Mouse (Mus musculus): ENCODE data around the gene Tiam2. TPM values are rescaled to one million over a fixed set of nuclear protein-coding genes. Genes with fewer than 3 reads are reported as not detected.
"Not testable (repeated sequence)": the region's sequence is repeated elsewhere in the genome, so short reads cannot be mapped to it uniquely, and the experiment has no call there.

Gene Tiam2
- polyA plus RNA-seq, 1 experiment from 2014 or later = 2.8 TPM

- Histone ChIP-seq H3K9ac (ENCODE audit: low read depth, low read length) (no peak overlapping the region), H3K4me1 (replicated peaks; ENCODE audit: control insufficient read depth, insufficient read depth, low read length) (no peaks in the 10 kb centered on the region), H3K4me2 (no peak overlapping the region), H3K27ac (ENCODE audit: low read depth, low read length) (no peak overlapping the region), H3K9me3 (ENCODE audit: control insufficient read depth, low read length) (no peaks in the 10 kb centered on the region), H3K27me3 (replicated peaks; ENCODE audit: control insufficient read depth, insufficient read depth, low read length) (no peaks in the 10 kb centered on the region), H3K36me3 (ENCODE audit: control insufficient read depth, insufficient read depth, low read length) (no peaks in the 10 kb centered on the region), H3K4me3 (ENCODE audit: low read depth, low read length) (no peak overlapping the region)
- ATAC-seq (replicated peaks; ENCODE audit: low FRiP score) = no peak
- 89% methylated on average over 5 of the region's 5 CpGs for WGBS
- DNase-seq (ENCODE audit: low spot score) = no peak
Observed at GRCm38 (mm10) chr17:3349331-3349730, 23.0 kb downstream of the Tiam2 start.

- H3K27me3 ChIP-seq (replicated peaks; ENCODE audit: control insufficient read depth, insufficient read depth, low read length) = no peaks in the 10 kb centered on the region
- H3K4me1 ChIP-seq (replicated peaks; ENCODE audit: control insufficient read depth, insufficient read depth, low read length) = no peaks in the 10 kb centered on the region
- WGBS = 62% methylated on average over 12 of the region's 12 CpGs
- ATAC-seq (replicated peaks; ENCODE audit: low FRiP score) (no peak), DNase-seq (ENCODE audit: low spot score) (no peak)
- no peak overlapping the region for H3K4me2 ChIP-seq
- no peak overlapping the region for H3K4me3 ChIP-seq (ENCODE audit: low read depth, low read length)
- no peaks in the 10 kb centered on the region for H3K9me3 ChIP-seq (ENCODE audit: control insufficient read depth, low read length)
- H3K36me3 ChIP-seq (ENCODE audit: control insufficient read depth, insufficient read depth, low read length) = no peaks in the 10 kb centered on the region
- H3K27ac ChIP-seq (ENCODE audit: low read depth, low read length) = no peak overlapping the region
- H3K9ac ChIP-seq (ENCODE audit: low read depth, low read length) = no peak overlapping the region
Observed at GRCm38 (mm10) chr17:3349939-3350338, 23.6 kb downstream of the Tiam2 start.

DNA sequence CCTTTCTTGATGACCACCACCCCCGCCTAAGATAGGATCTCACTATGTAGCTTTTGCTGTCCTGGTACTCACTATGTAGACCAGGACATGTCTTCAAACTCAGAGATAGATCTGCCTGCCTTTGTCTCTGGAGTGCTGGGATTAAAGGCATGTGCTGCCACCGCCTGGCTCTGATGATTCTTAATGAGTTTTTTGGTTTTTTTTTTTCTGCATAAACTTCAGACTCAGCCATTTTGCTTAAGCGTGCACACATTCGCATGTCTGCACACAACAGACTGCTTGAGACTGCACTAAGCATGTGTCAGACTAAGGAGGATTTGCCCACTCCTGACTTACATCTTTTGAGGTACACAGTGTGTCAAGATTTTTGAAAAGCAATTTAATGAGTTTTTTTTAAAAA, 24.0 kb downstream of the Tiam2 start:
- ATAC-seq (replicated peaks; ENCODE audit: low FRiP score) = no peak
- H3K27me3 ChIP-seq (replicated peaks; ENCODE audit: control insufficient read depth, insufficient read depth, low read length) = no peaks in the 10 kb centered on the region
- no peak overlapping the region for H3K4me3 ChIP-seq (ENCODE audit: low read depth, low read length)
- no peak overlapping the region for H3K27ac ChIP-seq (ENCODE audit: low read depth, low read length)
- DNase-seq (ENCODE audit: low spot score) = no peak
- H3K4me1 ChIP-seq (replicated peaks; ENCODE audit: control insufficient read depth, insufficient read depth, low read length) = no peaks in the 10 kb centered on the region
- 84% methylated on average over 4 of the region's 4 CpGs for WGBS
- H3K9me3 ChIP-seq (ENCODE audit: control insufficient read depth, low read length) = no peaks in the 10 kb centered on the region
- no peaks in the 10 kb centered on the region for H3K36me3 ChIP-seq (ENCODE audit: control insufficient read depth, insufficient read depth, low read length)
- no peak overlapping the region for H3K4me2 ChIP-seq
- no peak overlapping the region for H3K9ac ChIP-seq (ENCODE audit: low read depth, low read length)

- Histone ChIP-seq H3K9me3 (ENCODE audit: control insufficient read depth, low read length) (no peaks in the 10 kb centered on the region), H3K27ac (ENCODE audit: low read depth, low read length) (no peak overlapping the region), H3K36me3 (ENCODE audit: control insufficient read depth, insufficient read depth, low read length) (no peaks in the 10 kb centered on the region), H3K9ac (ENCODE audit: low read depth, low read length) (no peak overlapping the region), H3K4me1 (replicated peaks; ENCODE audit: control insufficient read depth, insufficient read depth, low read length) (no peaks in the 10 kb centered on the region), H3K4me3 (ENCODE audit: low read depth, low read length) (no peak overlapping the region), H3K27me3 (replicated peaks; ENCODE audit: control insufficient read depth, insufficient read depth, low read length) (no peaks in the 10 kb centered on the region), H3K4me2 (no peak overlapping the region)
- DNase-seq (ENCODE audit: low spot score) = no peak
- ATAC-seq (replicated peaks; ENCODE audit: low FRiP score) = no peak
- WGBS = 57% methylated on average over 4 of the region's 4 CpGs
Observed at GRCm38 (mm10) chr17:3351668-3352067, 25.3 kb downstream of the Tiam2 start.

DNA sequence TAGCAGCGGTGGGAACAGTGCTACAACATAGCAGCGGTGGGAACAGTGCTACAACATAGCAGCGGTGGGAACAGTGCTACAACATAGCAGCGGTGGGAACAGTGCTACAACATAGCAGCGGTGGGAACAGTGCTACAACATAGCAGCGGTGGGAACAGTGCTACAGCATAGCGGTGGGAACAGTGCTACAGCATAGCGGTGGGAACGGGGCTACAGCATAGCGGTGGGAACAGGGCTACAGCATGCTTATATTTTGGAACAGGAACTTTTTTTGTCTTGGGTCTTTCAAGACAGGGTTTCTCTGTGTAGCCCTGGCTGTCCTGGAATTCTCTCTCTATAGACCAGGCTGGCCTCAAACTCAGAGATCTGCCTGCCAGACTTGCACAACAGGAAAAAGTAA, 26.8 kb downstream of the Tiam2 start:
- not testable (repeated sequence) for H3K9me3 ChIP-seq (ENCODE audit: control insufficient read depth, low read length); H3K27ac ChIP-seq (ENCODE audit: low read depth, low read length); H3K9ac ChIP-seq (ENCODE audit: low read depth, low read length); ATAC-seq (replicated peaks; ENCODE audit: low FRiP score); H3K27me3 ChIP-seq (replicated peaks; ENCODE audit: control insufficient read depth, insufficient read depth, low read length); H3K4me3 ChIP-seq (ENCODE audit: low read depth, low read length); H3K4me1 ChIP-seq (replicated peaks; ENCODE audit: control insufficient read depth, insufficient read depth, low read length); H3K36me3 ChIP-seq (ENCODE audit: control insufficient read depth, insufficient read depth, low read length); DNase-seq (ENCODE audit: low spot score); H3K4me2 ChIP-seq
- WGBS = 90% methylated on average over 9 of the region's 10 CpGs

- Histone ChIP-seq H3K9me3 (ENCODE audit: control insufficient read depth, low read length) (no peaks in the 10 kb centered on the region), H3K27me3 (replicated peaks; ENCODE audit: control insufficient read depth, insufficient read depth, low read length) (no peaks in the 10 kb centered on the region), H3K4me1 (replicated peaks; ENCODE audit: control insufficient read depth, insufficient read depth, low read length) (no peaks in the 10 kb centered on the region), H3K4me2 (no peak overlapping the region), H3K9ac (ENCODE audit: low read depth, low read length) (no peak overlapping the region), H3K36me3 (ENCODE audit: control insufficient read depth, insufficient read depth, low read length) (no peaks in the 10 kb centered on the region), H3K27ac (ENCODE audit: low read depth, low read length) (no peak overlapping the region), H3K4me3 (ENCODE audit: low read depth, low read length) (no peak overlapping the region)
- WGBS = 57% methylated on average over 3 of the region's 3 CpGs
- ATAC-seq (replicated peaks; ENCODE audit: low FRiP score) (no peak), DNase-seq (ENCODE audit: low spot score) (no peak)
Observed at GRCm38 (mm10) chr17:3354856-3355255, 28.5 kb downstream of the Tiam2 start.

GRCm38 (mm10) chr17:3356633-3357365, 30.4 kb downstream of the Tiam2 start:
- ATAC-seq (replicated peaks; ENCODE audit: low FRiP score) (no peak), DNase-seq (ENCODE audit: low spot score) (no peak)
- Histone ChIP-seq H3K27me3 (replicated peaks; ENCODE audit: control insufficient read depth, insufficient read depth, low read length) (no peaks in the 10 kb centered on the region), H3K4me1 (replicated peaks; ENCODE audit: control insufficient read depth, insufficient read depth, low read length) (no peaks in the 10 kb centered on the region), H3K36me3 (ENCODE audit: control insufficient read depth, insufficient read depth, low read length) (no peaks in the 10 kb centered on the region), H3K9me3 (ENCODE audit: control insufficient read depth, low read length) (no peaks in the 10 kb centered on the region), H3K9ac (ENCODE audit: low read depth, low read length) (no peak overlapping the region), H3K4me3 (ENCODE audit: low read depth, low read length) (no peak overlapping the region), H3K4me2 (no peak overlapping the region), H3K27ac (ENCODE audit: low read depth, low read length) (no peak overlapping the region)
- WGBS = 77% methylated on average over 8 of the region's 8 CpGs

- Histone ChIP-seq H3K9me3 (ENCODE audit: control insufficient read depth, low read length) (no peaks in the 10 kb centered on the region), H3K36me3 (ENCODE audit: control insufficient read depth, insufficient read depth, low read length) (no peaks in the 10 kb centered on the region), H3K4me1 (replicated peaks; ENCODE audit: control insufficient read depth, insufficient read depth, low read length) (no peaks in the 10 kb centered on the region), H3K4me3 (ENCODE audit: low read depth, low read length) (no peak overlapping the region), H3K9ac (ENCODE audit: low read depth, low read length) (no peak overlapping the region), H3K27ac (ENCODE audit: low read depth, low read length) (no peak overlapping the region), H3K27me3 (replicated peaks; ENCODE audit: control insufficient read depth, insufficient read depth, low read length) (no peaks in the 10 kb centered on the region), H3K4me2 (no peak overlapping the region)
- DNase-seq (ENCODE audit: low spot score) (no peak), ATAC-seq (replicated peaks; ENCODE audit: low FRiP score) (no peak)
- 25% methylated on average over 1 of the region's 1 CpGs for WGBS
Observed at GRCm38 (mm10) chr17:3360236-3360635, 33.9 kb downstream of the Tiam2 start.

- ATAC-seq (replicated peaks; ENCODE audit: low FRiP score) (no peak), DNase-seq (ENCODE audit: low spot score) (no peak)
- no peak overlapping the region for H3K9ac ChIP-seq (ENCODE audit: low read depth, low read length)
- no peak overlapping the region for H3K27ac ChIP-seq (ENCODE audit: low read depth, low read length)
- no peak overlapping the region for H3K4me2 ChIP-seq
- no peak overlapping the region for H3K4me3 ChIP-seq (ENCODE audit: low read depth, low read length)
- H3K4me1 ChIP-seq (replicated peaks; ENCODE audit: control insufficient read depth, insufficient read depth, low read length) = no peaks in the 10 kb centered on the region
- no peaks in the 10 kb centered on the region for H3K36me3 ChIP-seq (ENCODE audit: control insufficient read depth, insufficient read depth, low read length)
- H3K9me3 ChIP-seq (ENCODE audit: control insufficient read depth, low read length) = no peaks in the 10 kb centered on the region
- no peaks in the 10 kb centered on the region for H3K27me3 ChIP-seq (replicated peaks; ENCODE audit: control insufficient read depth, insufficient read depth, low read length)
- WGBS = 78% methylated on average over 2 of the region's 2 CpGs
Observed at GRCm38 (mm10) chr17:3361751-3362150, 35.4 kb downstream of the Tiam2 start.

Measured in liver, embryonic 11.5 days (tissue).